Mouse (Mus musculus) olfactory bulb, adult 2 months (tissue): ENCODE measurements around the gene Mmp9.

Source experiments
- CTCF ChIP-seq: fragments of 200-500 bp; IDR thresholded peaks from 2 replicates; pipeline ENCODE4 v1.5.1; 2012; ENCODE audit warnings: low read depth, mild to moderate bottlenecking, low read length, moderate library complexity; ENCODE audit not compliant: insufficient read depth
- POLR2A ChIP-seq: fragments of 200-500 bp; IDR thresholded peaks from 2 replicates; pipeline ENCODE4 v1.6.1; 2012; ENCODE audit warnings: mild to moderate bottlenecking, low read depth, low read length, moderate library complexity; ENCODE audit not compliant: insufficient read depth

GRCm38 (mm10) chr2:164938146-164939091 is 2.2 kb upstream of the Mmp9 start:
- TF ChIP-seq CTCF = no peak
- peak; percentile 39 for TF ChIP-seq POLR2A
